Mouse (Mus musculus): ENCODE results near the gene Spi1. TPM values are rescaled to one million over a fixed set of nuclear protein-coding genes. Genes with fewer than 3 reads are reported as not detected.

The Spi1 gene
- polyA plus RNA-seq, 1 experiment from 2014 or later: 1.7 TPM

DNA sequence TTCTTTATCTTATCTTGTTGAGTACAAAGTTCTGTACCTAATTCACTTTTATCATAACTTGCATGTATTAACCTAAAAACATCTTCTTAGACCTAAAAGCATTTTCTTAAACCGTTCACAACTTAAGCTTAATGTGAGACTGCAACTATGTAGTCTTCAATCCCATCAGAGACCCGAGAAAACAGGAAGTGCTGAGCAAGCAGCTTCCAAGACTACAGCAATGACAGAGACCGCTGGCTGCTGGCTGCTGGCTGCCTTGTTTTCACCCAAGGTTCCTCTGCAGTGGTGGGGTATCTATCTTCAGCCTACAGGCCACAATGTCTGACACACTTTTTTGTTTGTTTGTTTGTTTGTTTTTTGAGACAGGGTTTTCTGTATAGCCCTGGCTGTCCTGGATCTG lies 30.3 kb upstream of the Spi1 start:
- Histone ChIP-seq H3K4me2 (no peak overlapping the region), H3K27me3 (ENCODE audit: control insufficient read depth, insufficient read depth, low read length) (no peaks in the 10 kb centered on the region), H3K36me3 (ENCODE audit: control insufficient read depth, insufficient read depth, low read length) (peaks cover 18% of the 10 kb centered on the region), H3K9ac (ENCODE audit: low read depth, low read length) (no peak overlapping the region), H3K4me1 (ENCODE audit: control insufficient read depth, insufficient read depth, low read length) (peaks cover 4% of the 10 kb centered on the region; the same call in 1 of the 2 replicates), H3K9me3 (replicated peaks; ENCODE audit: control insufficient read depth, low read length) (no peaks in the 10 kb centered on the region), H3K4me3 (ENCODE audit: low read depth, low read length) (no peak overlapping the region), H3K27ac (ENCODE audit: low read depth, low read length) (no peak overlapping the region)
- ATAC-seq (replicated peaks; ENCODE audit: insufficient number of reproducible peaks, low FRiP score, low TSS enrichment): no peak
- WGBS (ENCODE audit: insufficient replicate concordance): 71% methylated on average over 3 of the region's 3 CpGs

DNA sequence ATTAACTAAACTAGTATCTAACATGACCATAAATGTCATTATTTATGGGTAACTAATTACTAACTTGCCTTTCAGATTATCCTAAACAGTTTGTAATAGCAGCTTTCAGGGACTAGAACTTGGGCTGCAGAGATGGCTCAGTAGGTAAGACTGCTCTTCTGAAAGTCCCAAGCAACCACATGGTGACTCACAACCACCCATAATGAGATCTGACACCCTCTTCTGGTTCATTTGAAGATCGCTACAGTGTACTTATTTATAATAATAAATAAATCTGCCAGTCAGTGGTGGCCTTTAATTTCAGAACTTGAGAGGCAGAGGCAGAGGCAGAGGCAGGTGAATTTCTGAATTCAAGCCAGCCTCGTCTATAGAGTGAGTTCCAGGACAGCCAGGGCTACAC lies 29.4 kb upstream of the Spi1 start:
- H3K9ac ChIP-seq (ENCODE audit: low read depth, low read length): no peak overlapping the region
- WGBS (ENCODE audit: insufficient replicate concordance): 60% methylated on average over 2 of the region's 2 CpGs
- H3K36me3 ChIP-seq (ENCODE audit: control insufficient read depth, insufficient read depth, low read length): peaks cover 18% of the 10 kb centered on the region
- H3K4me1 ChIP-seq (ENCODE audit: control insufficient read depth, insufficient read depth, low read length): peaks cover 4% of the 10 kb centered on the region; the same call in 1 of the 2 replicates
- no peaks in the 10 kb centered on the region for H3K9me3 ChIP-seq (replicated peaks; ENCODE audit: control insufficient read depth, low read length)
- no peak for ATAC-seq (replicated peaks; ENCODE audit: insufficient number of reproducible peaks, low FRiP score, low TSS enrichment)
- no peak overlapping the region for H3K4me2 ChIP-seq
- H3K4me3 ChIP-seq (ENCODE audit: low read depth, low read length): no peak overlapping the region
- H3K27ac ChIP-seq (ENCODE audit: low read depth, low read length): no peak overlapping the region
- H3K27me3 ChIP-seq (ENCODE audit: control insufficient read depth, insufficient read depth, low read length): no peaks in the 10 kb centered on the region

DNA sequence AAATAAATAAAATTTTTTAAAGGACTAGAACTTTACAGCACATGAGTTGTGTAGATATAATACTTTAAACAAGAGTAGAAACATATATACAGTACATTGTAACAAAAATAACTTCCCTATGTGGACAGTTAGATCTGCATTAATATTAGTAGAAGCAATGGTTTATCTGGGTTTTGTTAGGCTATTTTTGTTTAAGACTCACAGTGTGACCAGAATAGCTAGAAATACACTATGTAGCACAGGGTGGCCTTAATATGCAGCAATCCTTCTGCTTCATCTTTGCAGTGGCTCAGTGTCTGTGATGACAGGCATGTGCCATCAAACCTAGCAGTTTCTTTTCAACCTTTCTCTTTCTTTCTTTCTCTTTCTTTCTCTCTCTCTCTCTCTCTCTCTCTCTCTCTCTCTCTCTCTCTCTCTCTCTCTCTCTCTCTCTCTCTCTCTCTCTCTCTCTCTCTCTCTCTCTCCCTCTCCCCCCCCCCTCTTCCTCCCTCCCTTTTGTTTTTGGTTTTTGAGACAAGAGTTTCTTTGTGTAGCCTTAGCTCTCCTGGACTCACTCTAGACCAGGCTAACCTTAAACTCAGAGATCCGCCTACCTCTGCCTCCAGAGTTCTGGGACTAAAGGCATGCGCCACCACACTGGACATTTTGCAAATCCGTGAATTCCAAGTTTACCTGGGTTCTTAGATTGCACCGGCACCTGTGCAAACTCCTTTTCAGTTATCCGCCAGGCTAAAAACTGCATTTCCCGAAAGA lies 28.8 kb upstream of the Spi1 start:
- H3K27ac ChIP-seq (ENCODE audit: low read depth, low read length): peak overlapping the region; percentile 76; the same call in 1 of the 2 replicates
- 0 out of 2 replicates have a peak, but pooled peaks have one; percentile 20 for ATAC-seq (replicated peaks; ENCODE audit: insufficient number of reproducible peaks, low FRiP score, low TSS enrichment)
- H3K4me2 ChIP-seq: peak overlapping the region; percentile 69

DNA sequence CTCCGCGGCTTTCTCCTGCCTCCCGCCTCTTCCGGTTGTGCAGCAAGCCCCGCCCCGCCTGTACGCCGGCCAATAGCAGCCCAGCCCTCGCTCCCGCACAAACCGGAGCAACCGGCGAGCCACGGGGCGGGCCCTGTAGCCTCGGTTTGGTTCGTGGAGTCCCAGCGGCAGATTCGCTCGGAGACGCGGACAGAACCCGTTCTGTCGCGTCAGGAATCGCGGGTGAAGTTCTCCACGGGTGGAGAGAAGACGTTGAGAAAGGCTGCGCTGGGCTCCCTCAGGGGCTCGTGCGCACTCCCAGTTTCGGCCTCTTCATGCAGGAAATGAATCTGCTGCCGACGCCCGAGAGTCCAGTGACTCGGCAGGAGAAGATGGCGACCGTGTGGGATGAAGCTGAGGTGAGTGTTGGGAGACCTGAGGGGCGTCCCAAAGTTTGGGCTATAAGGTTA lies 28.2 kb upstream of the Spi1 start, which contains the start of gene Psmc3:
Gene Psmc3 (plus strand): TSS at position 76 of the 449 bp plus-strand sequence.
- H3K27me3 ChIP-seq (ENCODE audit: control insufficient read depth, insufficient read depth, low read length): no peaks in the 10 kb centered on the region
- H3K9me3 ChIP-seq (replicated peaks; ENCODE audit: control insufficient read depth, low read length): no peaks in the 10 kb centered on the region
- ATAC-seq (replicated peaks; ENCODE audit: insufficient number of reproducible peaks, low FRiP score, low TSS enrichment): peak; percentile 97
- under 1% methylated on average over 40 of the region's 40 CpGs for WGBS (ENCODE audit: insufficient replicate concordance)
- H3K36me3 ChIP-seq (ENCODE audit: control insufficient read depth, insufficient read depth, low read length): peaks cover 25% of the 10 kb centered on the region
- peak within 1 kb of the TSS; percentile 69 for H3K4me2 ChIP-seq
- peak within 1 kb of the TSS; percentile 92 for H3K4me3 ChIP-seq (ENCODE audit: low read depth, low read length)
- H3K4me1 ChIP-seq (ENCODE audit: control insufficient read depth, insufficient read depth, low read length): peaks cover 4% of the 10 kb centered on the region; the same call in 1 of the 2 replicates
- peak within 1 kb of the TSS; percentile 76 for H3K27ac ChIP-seq (ENCODE audit: low read depth, low read length)
- peak within 1 kb of the TSS; percentile 94 for H3K9ac ChIP-seq (ENCODE audit: low read depth, low read length)

More for the DNA sequence above, 28.8 kb upstream of the Spi1 start:
- Histone ChIP-seq H3K9ac (ENCODE audit: low read depth, low read length) (peak overlapping the region; percentile 94), H3K4me3 (ENCODE audit: low read depth, low read length) (peak overlapping the region; percentile 92), H3K9me3 (replicated peaks; ENCODE audit: control insufficient read depth, low read length) (no peaks in the 10 kb centered on the region), H3K4me1 (ENCODE audit: control insufficient read depth, insufficient read depth, low read length) (peaks cover 4% of the 10 kb centered on the region; the same call in 1 of the 2 replicates), H3K27me3 (ENCODE audit: control insufficient read depth, insufficient read depth, low read length) (no peaks in the 10 kb centered on the region), H3K36me3 (ENCODE audit: control insufficient read depth, insufficient read depth, low read length) (peaks cover 21% of the 10 kb centered on the region)
- 0% methylated on average over 6 of the region's 6 CpGs for WGBS (ENCODE audit: insufficient replicate concordance)

DNA sequence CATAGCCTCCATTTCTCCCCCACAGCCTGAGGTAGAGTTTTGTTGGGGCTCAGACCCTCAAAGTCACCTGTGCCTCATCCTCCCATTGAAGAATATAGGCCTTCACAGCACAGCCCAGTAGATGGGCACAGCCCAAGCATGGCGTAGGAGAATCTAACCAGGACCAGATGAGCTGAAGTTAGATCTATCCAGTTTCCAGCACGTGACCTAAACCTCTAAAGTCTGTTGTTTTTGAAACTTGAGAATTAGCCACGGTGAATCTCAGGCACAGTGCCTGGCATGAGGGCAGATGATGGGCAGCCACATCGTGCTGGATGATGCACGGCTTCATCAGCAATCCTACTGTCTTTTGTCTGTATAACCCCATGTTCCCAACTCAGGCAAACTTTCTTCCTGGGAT lies 23.8 kb upstream of the Spi1 start:
- Histone ChIP-seq H3K27ac (ENCODE audit: low read depth, low read length) (no peak overlapping the region), H3K4me1 (ENCODE audit: control insufficient read depth, insufficient read depth, low read length) (peaks cover 25% of the 10 kb centered on the region), H3K27me3 (ENCODE audit: control insufficient read depth, insufficient read depth, low read length) (no peaks in the 10 kb centered on the region), H3K9me3 (replicated peaks; ENCODE audit: control insufficient read depth, low read length) (no peaks in the 10 kb centered on the region), H3K36me3 (ENCODE audit: control insufficient read depth, insufficient read depth, low read length) (peaks cover 35% of the 10 kb centered on the region), H3K9ac (ENCODE audit: low read depth, low read length) (no peak overlapping the region), H3K4me2 (no peak overlapping the region), H3K4me3 (ENCODE audit: low read depth, low read length) (no peak overlapping the region)
- ATAC-seq (replicated peaks; ENCODE audit: insufficient number of reproducible peaks, low FRiP score, low TSS enrichment): no peak
- WGBS (ENCODE audit: insufficient replicate concordance): 92% methylated on average over 5 of the region's 5 CpGs

DNA sequence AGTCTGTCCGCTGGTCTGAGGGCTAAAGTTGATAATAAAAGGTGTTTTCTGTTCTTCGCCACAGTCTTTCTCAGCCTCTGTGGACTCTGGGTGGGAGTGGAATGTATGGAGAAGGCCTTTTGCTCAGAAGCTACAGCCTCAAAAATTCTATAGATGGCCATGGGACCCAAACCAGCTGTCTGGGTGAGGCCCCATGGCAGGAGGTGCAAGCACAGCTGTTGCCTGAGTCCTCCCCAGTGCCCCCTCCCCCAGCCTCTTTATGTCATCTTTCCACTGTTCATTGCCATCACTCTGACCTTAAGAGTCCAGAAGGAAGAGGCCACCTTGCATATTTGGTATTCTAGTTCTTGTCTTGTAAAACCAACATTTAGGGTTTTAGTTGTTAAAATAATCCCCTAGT lies 22.8 kb upstream of the Spi1 start:
- no peaks in the 10 kb centered on the region for H3K27me3 ChIP-seq (ENCODE audit: control insufficient read depth, insufficient read depth, low read length)
- peaks cover 25% of the 10 kb centered on the region for H3K4me1 ChIP-seq (ENCODE audit: control insufficient read depth, insufficient read depth, low read length)
- H3K4me2 ChIP-seq: no peak overlapping the region
- H3K27ac ChIP-seq (ENCODE audit: low read depth, low read length): no peak overlapping the region
- no peak overlapping the region for H3K4me3 ChIP-seq (ENCODE audit: low read depth, low read length)
- peaks cover 43% of the 10 kb centered on the region for H3K36me3 ChIP-seq (ENCODE audit: control insufficient read depth, insufficient read depth, low read length)
- no peak overlapping the region for H3K9ac ChIP-seq (ENCODE audit: low read depth, low read length)
- ATAC-seq (replicated peaks; ENCODE audit: insufficient number of reproducible peaks, low FRiP score, low TSS enrichment): no peak
- no peaks in the 10 kb centered on the region for H3K9me3 ChIP-seq (replicated peaks; ENCODE audit: control insufficient read depth, low read length)
- 95% methylated on average over 2 of the region's 2 CpGs for WGBS (ENCODE audit: insufficient replicate concordance)

DNA sequence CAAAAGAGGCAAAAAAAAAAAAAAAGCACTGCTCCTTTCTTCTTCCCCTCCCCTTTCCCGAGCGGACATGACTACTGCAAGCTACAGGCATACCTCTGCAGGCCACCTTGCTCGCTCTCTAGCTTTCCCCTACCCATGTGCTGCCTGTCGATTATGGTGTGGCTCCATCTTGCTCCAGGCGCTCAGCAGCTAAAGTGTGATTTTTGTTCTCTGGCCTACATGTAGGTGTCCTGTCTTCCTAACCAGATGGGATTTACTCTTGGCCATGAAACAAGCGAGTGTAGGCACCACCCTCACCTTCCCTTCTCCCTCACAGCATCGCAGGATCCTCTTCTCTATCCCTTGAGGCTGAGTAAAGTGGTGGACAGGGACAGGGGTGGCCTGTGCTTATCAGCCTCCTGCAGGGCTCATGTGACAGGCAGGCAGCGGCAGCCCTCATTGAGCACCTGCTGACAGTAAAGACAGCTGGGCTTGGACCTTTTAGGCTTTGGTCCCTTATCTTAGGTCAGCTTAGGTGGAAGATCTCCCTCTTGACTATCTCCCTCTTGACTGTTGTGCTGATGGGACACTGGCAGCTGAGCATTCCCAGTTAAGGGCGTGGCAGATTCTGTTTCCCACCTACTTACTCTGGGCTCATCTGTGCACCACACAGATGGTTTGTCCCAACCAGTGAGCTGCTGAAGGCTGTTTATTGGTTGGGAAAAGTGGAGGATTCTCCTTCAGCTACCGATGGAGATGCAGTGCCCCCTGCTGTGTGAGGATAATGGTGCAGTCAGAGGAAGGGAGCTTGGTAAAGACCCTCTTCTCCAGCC lies 21.4 kb upstream of the Spi1 start:
- Histone ChIP-seq H3K36me3 (ENCODE audit: control insufficient read depth, insufficient read depth, low read length) (peaks cover 44% of the 10 kb centered on the region), H3K9me3 (replicated peaks; ENCODE audit: control insufficient read depth, low read length) (no peaks in the 10 kb centered on the region), H3K27ac (ENCODE audit: low read depth, low read length) (peak overlapping the region; percentile 57; the same call in 1 of the 2 replicates), H3K4me2 (no peak overlapping the region), H3K4me1 (ENCODE audit: control insufficient read depth, insufficient read depth, low read length) (peaks cover 21% of the 10 kb centered on the region), H3K4me3 (ENCODE audit: low read depth, low read length) (no peak overlapping the region), H3K27me3 (ENCODE audit: control insufficient read depth, insufficient read depth, low read length) (no peaks in the 10 kb centered on the region), H3K9ac (ENCODE audit: low read depth, low read length) (no peak overlapping the region)
- peak; percentile 50 for ATAC-seq (replicated peaks; ENCODE audit: insufficient number of reproducible peaks, low FRiP score, low TSS enrichment)
- WGBS (ENCODE audit: insufficient replicate concordance): 50% methylated on average over 10 of the region's 10 CpGs

DNA sequence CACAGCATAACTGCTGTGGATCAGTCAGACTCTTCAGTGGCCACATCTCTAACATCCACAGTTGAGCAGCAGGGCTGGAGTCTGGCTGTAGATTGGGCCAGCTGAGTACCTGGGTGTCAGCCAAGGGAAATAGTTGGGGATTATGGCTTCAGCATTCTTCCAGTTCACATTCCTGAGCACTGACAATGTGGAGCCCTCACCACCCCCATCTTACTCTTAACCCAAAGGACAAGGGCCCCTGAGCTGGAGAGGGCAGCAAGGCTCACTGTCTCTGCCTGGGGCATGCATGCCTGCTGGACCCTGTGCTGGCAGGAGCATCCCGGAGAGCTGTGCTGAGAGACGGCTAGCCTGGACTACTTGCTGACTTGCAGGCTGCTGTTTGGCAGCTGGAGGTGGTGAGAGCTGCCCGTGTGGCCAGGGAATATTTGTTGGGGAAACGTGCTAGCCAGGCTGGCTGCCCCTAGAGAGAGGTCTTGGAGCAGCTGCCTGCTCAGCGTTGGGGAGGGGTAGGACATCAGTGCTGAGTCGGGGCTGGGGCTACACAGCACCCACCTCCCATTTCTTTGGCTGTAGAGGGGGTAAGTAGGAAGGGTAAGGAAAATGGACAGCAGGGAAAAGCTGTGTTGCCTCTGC lies 20.2 kb upstream of the Spi1 start:
- Histone ChIP-seq H3K4me1 (ENCODE audit: control insufficient read depth, insufficient read depth, low read length) (peaks cover 21% of the 10 kb centered on the region), H3K4me3 (ENCODE audit: low read depth, low read length) (no peak overlapping the region), H3K9ac (ENCODE audit: low read depth, low read length) (no peak overlapping the region), H3K4me2 (no peak overlapping the region; the same call in 1 of the 2 replicates), H3K27me3 (ENCODE audit: control insufficient read depth, insufficient read depth, low read length) (no peaks in the 10 kb centered on the region), H3K9me3 (replicated peaks; ENCODE audit: control insufficient read depth, low read length) (no peaks in the 10 kb centered on the region), H3K27ac (ENCODE audit: low read depth, low read length) (peak overlapping the region; percentile 46), H3K36me3 (ENCODE audit: control insufficient read depth, insufficient read depth, low read length) (peaks cover 35% of the 10 kb centered on the region)
- no peak for ATAC-seq (replicated peaks; ENCODE audit: insufficient number of reproducible peaks, low FRiP score, low TSS enrichment)
- 65% methylated on average over 6 of the region's 6 CpGs for WGBS (ENCODE audit: insufficient replicate concordance)
